Mouse (Mus musculus): ENCODE results near the gene Cpa5. TPM values are rescaled to one million over a fixed set of nuclear protein-coding genes. Genes with fewer than 3 reads are reported as not detected.

Gene Cpa5
- total and polyA plus RNA-seq, 3 experiments = not detected

GRCm38 (mm10) chr6:30617959-30618590, 7.3 kb downstream of the Cpa5 start:
- H3K27me3 ChIP-seq (ENCODE audit: control insufficient read depth in 1 of 2, insufficient read depth in 2 of 2, low read length in 2 of 2) = peaks cover 0 to 3% of the 10 kb centered on the region in 2 experiments; a peak in 1 of 4 replicates

DNA sequence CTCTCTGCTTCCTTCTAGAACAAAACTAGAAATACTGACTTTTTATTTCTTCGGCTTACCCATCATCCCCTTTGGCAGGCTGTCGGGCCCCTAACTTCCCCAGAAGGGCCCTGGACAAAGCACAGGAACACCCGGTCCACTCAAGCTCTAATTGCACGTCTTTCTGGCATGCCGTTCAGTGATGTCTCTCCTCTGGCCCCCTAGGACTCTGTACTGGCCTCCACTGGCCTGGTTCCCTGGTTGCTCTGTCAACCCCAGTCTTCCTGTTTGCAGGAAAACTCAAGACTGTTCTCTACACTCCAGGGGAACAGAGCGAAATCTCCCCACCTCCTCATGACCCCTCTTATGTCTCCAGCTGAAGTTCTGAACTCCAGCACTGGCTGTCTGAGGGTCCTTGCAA, 7.9 kb downstream of the Cpa5 start:
- Histone ChIP-seq H3K36me3 (ENCODE audit: control insufficient read depth in 1 of 2, insufficient read depth in 2 of 2, low read length in 2 of 2) (0 out of 4 replicates have a peak, but pooled peaks cover 0 to 2% of the 10 kb centered on the region in 2 experiments), H3K9ac (ENCODE audit: control insufficient read depth, low read depth, low read length, poor library complexity, severe bottlenecking) (no peak overlapping the region), H3K27me3 (ENCODE audit: control insufficient read depth in 1 of 2, insufficient read depth in 2 of 2, low read length in 2 of 2) (peaks cover 0 to 3% of the 10 kb centered on the region in 2 experiments; a peak in 2 of 4 replicates)

More at GRCm38 (mm10) chr6:30617959-30618590, 7.3 kb downstream of the Cpa5 start:
- Histone ChIP-seq H3K27ac (ENCODE audit: control insufficient read depth, low read depth, low read length) (no peak overlapping the region), H3K79me2 (ENCODE audit: control insufficient read depth, insufficient read depth, low read length, poor library complexity) (no peaks in the 10 kb centered on the region), H3K4me3 (ENCODE audit: control insufficient read depth in 1 of 2, insufficient read depth in 1 of 2, low read depth in 2 of 2, low read length in 2 of 2) (no peak overlapping the region), H3K36me3 (ENCODE audit: control insufficient read depth in 1 of 2, insufficient read depth in 2 of 2, low read length in 2 of 2) (0 out of 4 replicates have a peak, but pooled peaks cover 0 to 2% of the 10 kb centered on the region in 2 experiments), H3K9me3 (replicated peaks; ENCODE audit: insufficient read depth, low read length) (no peaks in the 10 kb centered on the region), H3K9ac (ENCODE audit: control insufficient read depth, low read depth, low read length, poor library complexity, severe bottlenecking) (no peak overlapping the region), H3K4me1 (ENCODE audit: control insufficient read depth in 1 of 2, insufficient read depth in 2 of 2, low read length in 2 of 2) (peaks cover 0 to 4% of the 10 kb centered on the region in 2 experiments; a peak in 1 of 4 replicates)
- TF ChIP-seq ZKSCAN1 (IDR thresholded peaks at IDR 0.05; ENCODE audit: low read depth, low read length) (no peak), EP300 (IDR thresholded peaks at IDR 0.05; ENCODE audit: low read depth in 1 of 2, low read length in 2 of 2) (no peak), CHD1 (IDR thresholded peaks at IDR 0.05; ENCODE audit: low read depth, low read length) (no peak), HCFC1 (IDR thresholded peaks at IDR 0.05; ENCODE audit: low read depth, low read length) (no peak), POLR2AphosphoS5 (IDR thresholded peaks at IDR 0.05; ENCODE audit: borderline replicate concordance, low read depth, low read length) (no peak), USF1 (IDR thresholded peaks at IDR 0.05; ENCODE audit: low read depth, low read length) (no peak), SIN3A (IDR thresholded peaks at IDR 0.05; ENCODE audit: low read length) (no peak), ZC3H11A (IDR thresholded peaks at IDR 0.05; ENCODE audit: low read depth, low read length) (no peak), GATA1 (IDR thresholded peaks at IDR 0.05; ENCODE audit: low read depth, low read length) (no peak), ZNF384 (IDR thresholded peaks at IDR 0.05; ENCODE audit: low read depth, low read length) (no peak), MYC (IDR thresholded peaks at IDR 0.05; ENCODE audit: low read depth, low read length) (no peak), BHLHE40 (IDR thresholded peaks at IDR 0.05; ENCODE audit: borderline replicate concordance, low read depth, low read length) (no peak), JUND (IDR thresholded peaks at IDR 0.05; ENCODE audit: low read depth, low read length) (no peak), UBTF (IDR thresholded peaks at IDR 0.05; ENCODE audit: borderline replicate concordance, insufficient read depth, low read depth, low read length) (no peak), RCOR1 (IDR thresholded peaks at IDR 0.05; ENCODE audit: low read depth, low read length) (no peak), MAX (IDR thresholded peaks at IDR 0.05; ENCODE audit: low read length) (no peak), MEF2A (IDR thresholded peaks at IDR 0.05; ENCODE audit: extremely low read depth, insufficient replicate concordance, low read depth, low read length, poor library complexity, severe bottlenecking) (no peak), TAL1 (IDR thresholded peaks at IDR 0.05; ENCODE audit: low read length) (no peak), MAZ (IDR thresholded peaks at IDR 0.05; ENCODE audit: low read depth, low read length) (no peak), MXI1 (IDR thresholded peaks at IDR 0.05; ENCODE audit: low read depth, low read length) (no peak)
- DNase-seq (ENCODE audit: low read depth, low spot score) = no peak

More for the DNA sequence above, 7.9 kb downstream of the Cpa5 start:
- Histone ChIP-seq H3K79me2 (ENCODE audit: control insufficient read depth, insufficient read depth, low read length, poor library complexity) (no peaks in the 10 kb centered on the region), H3K4me3 (ENCODE audit: control insufficient read depth in 1 of 2, insufficient read depth in 1 of 2, low read depth in 2 of 2, low read length in 2 of 2) (no peak overlapping the region), H3K9me3 (replicated peaks; ENCODE audit: insufficient read depth, low read length) (no peaks in the 10 kb centered on the region), H3K27ac (ENCODE audit: control insufficient read depth, low read depth, low read length) (no peak overlapping the region), H3K4me1 (ENCODE audit: control insufficient read depth in 1 of 2, insufficient read depth in 2 of 2, low read length in 2 of 2) (peaks cover 0 to 4% of the 10 kb centered on the region in 2 experiments; a peak in 1 of 4 replicates)
- TF ChIP-seq MAX (IDR thresholded peaks at IDR 0.05; ENCODE audit: low read length) (no peak), POLR2AphosphoS5 (IDR thresholded peaks at IDR 0.05; ENCODE audit: borderline replicate concordance, low read depth, low read length) (no peak), MYB (IDR thresholded peaks at IDR 0.05; ENCODE audit: low read depth, low read length) (no peak), TCF12 (IDR thresholded peaks at IDR 0.05; ENCODE audit: low read depth, low read length) (no peak), MAZ (IDR thresholded peaks at IDR 0.05; ENCODE audit: low read depth, low read length) (no peak), ZMIZ1 (IDR thresholded peaks at IDR 0.05; ENCODE audit: low read depth, low read length) (no peak), POLR2A (IDR thresholded peaks at IDR 0.05; ENCODE audit: control insufficient read depth in 1 of 2, insufficient read depth in 1 of 2, low read depth in 1 of 2, low read length in 2 of 2, poor library complexity in 1 of 2) (no peak), CHD1 (IDR thresholded peaks at IDR 0.05; ENCODE audit: low read depth, low read length) (no peak), TBP (IDR thresholded peaks at IDR 0.05; ENCODE audit: low read depth, low read length) (no peak), ZC3H11A (IDR thresholded peaks at IDR 0.05; ENCODE audit: low read depth, low read length) (no peak), USF1 (IDR thresholded peaks at IDR 0.05; ENCODE audit: low read depth, low read length) (no peak), RCOR1 (IDR thresholded peaks at IDR 0.05; ENCODE audit: low read depth, low read length) (no peak), CHD2 (IDR thresholded peaks at IDR 0.05; ENCODE audit: low read length) (no peak), SMC3 (IDR thresholded peaks at IDR 0.05; ENCODE audit: low read depth, low read length) (no peak), GABPA (IDR thresholded peaks at IDR 0.05; ENCODE audit: low read depth, low read length) (no peak), ELF1 (IDR thresholded peaks at IDR 0.05; ENCODE audit: low read depth, low read length) (no peak), ZNF384 (IDR thresholded peaks at IDR 0.05; ENCODE audit: low read depth, low read length) (no peak), JUND (IDR thresholded peaks at IDR 0.05; ENCODE audit: low read depth, low read length) (no peak), ZKSCAN1 (IDR thresholded peaks at IDR 0.05; ENCODE audit: low read depth, low read length) (no peak), MAFK (IDR thresholded peaks at IDR 0.05; ENCODE audit: borderline replicate concordance, low read depth, low read length) (no peak)
- no peak for DNase-seq (ENCODE audit: low read depth, low spot score)
